Mouse (Mus musculus): ENCODE measurements around the gene Olfr824.
"Not testable (repeated sequence)": the region's sequence is repeated elsewhere in the genome, so short reads cannot be mapped to it uniquely, and the experiment has no call there.

The Olfr824 gene

GRCm38 (mm10) chr10:130129900-130130299, at the start of gene Olfr824:
Olfr824 (minus strand) TSS chr10:130130000.
- not testable (repeated sequence) for DNase-seq (ENCODE audit: extremely low read depth, low read depth)

- DNase-seq (ENCODE audit: extremely low read depth, low read depth), result no peak
Measured at GRCm38 (mm10) chr10:130166666-130167065, 36.9 kb upstream of the Olfr824 start, which contains the start of gene Olfr825. Olfr825 (minus strand) TSS chr10:130166766.

DNA sequence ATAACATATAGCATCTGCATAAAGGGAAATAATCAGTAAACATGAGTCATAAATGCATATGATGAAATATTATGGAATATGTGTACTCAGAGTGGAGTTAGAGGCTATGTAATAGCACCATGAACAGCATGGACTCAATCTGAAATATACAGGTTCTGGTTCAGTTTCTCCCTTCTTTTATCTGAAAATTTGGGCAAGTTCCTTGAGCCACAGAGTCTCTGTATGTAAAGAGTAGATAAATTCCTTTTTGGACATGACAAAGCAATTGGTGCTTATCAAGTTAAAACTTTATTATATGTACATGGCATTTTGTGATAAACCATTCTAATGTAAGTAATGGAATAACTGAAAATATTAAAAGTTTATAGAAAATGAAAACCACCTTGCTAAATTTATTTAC, 35.4 kb upstream of the Olfr824 start:
- DNase-seq (ENCODE audit: extremely low read depth, low read depth), result peak; percentile 12

GRCm38 (mm10) chr10:130144121-130144520, 14.3 kb upstream of the Olfr824 start:
- DNase-seq (ENCODE audit: extremely low read depth, low read depth), result no peak

DNA sequence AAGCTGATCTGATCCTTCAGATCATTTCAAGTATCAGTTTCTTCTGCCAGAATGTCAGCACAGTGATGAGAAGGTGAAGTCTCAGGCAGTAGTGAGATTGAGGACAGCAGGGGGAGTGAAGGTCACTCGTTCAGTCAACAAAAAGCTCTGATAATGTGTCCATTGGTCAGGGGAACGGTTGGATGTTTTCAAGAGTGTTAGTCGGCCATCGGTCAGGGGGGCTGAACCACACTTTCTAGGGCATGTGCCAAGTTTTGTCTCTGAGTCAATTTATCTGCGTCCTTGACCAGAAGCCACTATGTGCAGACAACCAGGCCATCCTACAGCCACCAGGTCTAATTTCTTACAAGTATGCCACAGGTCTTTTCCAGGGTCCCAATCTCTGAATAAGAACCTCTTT, 12.7 kb upstream of the Olfr824 start:
- not testable (repeated sequence) for DNase-seq (ENCODE audit: extremely low read depth, low read depth)

DNA sequence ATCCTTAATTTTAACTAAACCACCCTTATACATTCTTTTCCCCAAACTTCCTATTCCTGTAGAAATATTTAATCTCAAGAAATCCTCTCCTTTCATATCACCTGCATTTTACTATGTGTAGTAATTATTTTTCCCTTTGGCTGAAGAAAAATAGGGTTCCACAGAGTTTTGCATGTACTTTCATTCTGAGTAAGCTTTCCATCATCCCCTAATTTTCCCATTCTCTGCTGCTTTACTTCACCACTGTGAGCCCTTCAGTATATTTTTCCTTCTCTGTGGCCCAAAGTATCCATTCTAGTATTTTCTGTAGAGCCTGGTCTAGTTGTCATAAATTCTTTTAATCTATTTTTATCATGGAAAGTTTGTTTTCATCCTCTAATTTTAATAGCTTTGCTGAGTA, 5.0 kb upstream of the Olfr824 start:
- DNase-seq (ENCODE audit: extremely low read depth, low read depth), result no peak

DNA sequence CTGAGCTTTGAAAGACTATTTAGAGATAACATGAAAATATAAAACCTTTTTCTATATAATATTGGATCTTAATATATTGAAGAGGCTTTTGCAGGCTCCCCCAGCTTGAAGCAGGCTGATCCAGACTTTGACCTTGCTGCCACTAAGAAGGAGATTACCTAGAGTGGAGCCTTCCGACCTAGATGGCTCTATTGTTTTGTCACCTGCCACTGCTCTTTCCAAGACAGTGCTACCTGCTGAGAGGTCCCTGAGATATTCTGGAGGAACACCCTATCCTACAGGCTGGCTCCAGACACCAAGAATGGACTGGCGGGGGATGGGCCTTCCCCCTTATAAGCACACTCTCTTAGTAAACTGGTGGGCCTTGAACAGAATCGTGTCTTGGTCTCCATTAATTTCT, 13.8 kb downstream of the Olfr824 start:
- DNase-seq (ENCODE audit: extremely low read depth, low read depth), result not testable (repeated sequence)

- not testable (repeated sequence) for DNase-seq (ENCODE audit: extremely low read depth, low read depth)
Measured at GRCm38 (mm10) chr10:130115283-130115682, 14.5 kb downstream of the Olfr824 start, which contains the start of gene Olfr823. Olfr823 (minus strand) TSS chr10:130115383.

DNA sequence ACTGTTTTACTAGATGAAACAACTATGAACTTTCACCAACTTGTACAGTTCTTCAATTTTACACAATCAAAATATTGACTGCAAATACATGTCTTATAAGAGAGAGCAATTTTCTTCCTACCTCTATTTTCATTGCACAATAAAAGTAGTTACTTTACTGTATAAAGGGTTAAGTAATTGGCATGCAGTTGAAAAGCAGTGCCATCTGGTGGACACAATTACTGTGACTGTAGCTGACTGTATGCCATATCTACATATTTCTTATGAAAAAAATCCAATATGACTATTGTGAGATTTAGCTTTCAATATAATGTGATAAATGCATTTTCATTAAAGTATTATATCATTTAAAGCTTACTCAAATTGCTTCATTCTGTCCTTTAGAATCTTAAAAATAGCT, 33.7 kb downstream of the Olfr824 start:
- DNase-seq (ENCODE audit: extremely low read depth, low read depth), result peak; percentile 19

- DNase-seq (ENCODE audit: extremely low read depth, low read depth), result peak; percentile 37
Measured at GRCm38 (mm10) chr10:130092838-130093440, 36.9 kb downstream of the Olfr824 start.
